Mouse (Mus musculus): Measurements from ENCODE around the gene Scgb2b3.

Gene Scgb2b3

DNA sequence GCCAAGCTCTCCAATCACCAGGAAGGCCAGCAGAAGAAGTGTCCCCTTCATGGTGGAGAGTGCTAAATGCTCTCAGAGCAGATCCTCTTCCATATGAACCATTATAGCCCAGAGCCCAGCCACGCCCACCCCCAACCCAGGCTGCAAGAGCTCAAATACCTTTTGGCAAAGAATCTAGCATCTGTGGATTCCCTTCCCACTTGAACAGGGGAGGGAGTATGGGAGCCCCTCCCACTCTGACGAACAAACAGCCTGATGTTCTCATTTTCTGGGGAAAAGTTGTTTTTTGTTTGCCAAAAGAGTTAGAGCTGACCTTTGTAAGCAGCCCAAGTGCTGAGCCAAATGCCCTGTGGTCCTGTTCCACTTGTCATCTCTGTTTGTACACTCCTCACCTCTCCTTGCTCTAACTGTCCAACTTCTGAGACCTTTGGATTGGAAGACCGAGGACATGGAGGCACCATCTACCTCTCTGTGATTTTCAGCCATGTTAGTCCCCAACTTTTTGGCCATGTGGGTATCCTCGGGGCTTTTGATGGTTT, at the start of gene Scgb2b3:
Gene Scgb2b3 (minus strand): TSS at position 51 of the 539 bp plus-strand sequence.
- no peak for DNase-seq (ENCODE audit: low read depth, low spot score)

DNA sequence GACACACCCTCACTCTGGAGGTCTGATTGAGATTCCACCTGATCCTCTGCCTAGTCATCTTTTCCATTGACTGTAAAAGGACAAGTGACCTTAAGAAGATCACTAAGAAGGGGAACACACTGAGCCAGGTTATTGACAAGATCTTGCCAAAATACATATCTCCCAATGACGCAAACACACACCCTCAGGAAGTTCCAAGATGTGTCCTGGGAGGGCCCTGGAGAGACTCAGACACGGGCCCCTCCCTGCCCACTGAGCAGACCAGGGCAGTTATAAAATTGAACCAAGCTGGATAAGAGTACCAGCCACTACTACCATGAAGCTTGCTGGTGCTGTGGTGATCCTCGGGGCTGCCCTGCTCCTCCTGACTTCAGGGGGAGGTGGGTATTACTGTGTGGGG, 13.4 kb upstream of the Scgb2b3 start, which contains the start of gene Scgb1b3:
Gene Scgb1b3 (plus strand): TSS at position 301 of the 400 bp plus-strand sequence.
- DNase-seq (ENCODE audit: low read depth, low spot score), result no peak
